Mouse (Mus musculus): ENCODE measurements around the gene Fgf15.

The Fgf15 gene

DNA sequence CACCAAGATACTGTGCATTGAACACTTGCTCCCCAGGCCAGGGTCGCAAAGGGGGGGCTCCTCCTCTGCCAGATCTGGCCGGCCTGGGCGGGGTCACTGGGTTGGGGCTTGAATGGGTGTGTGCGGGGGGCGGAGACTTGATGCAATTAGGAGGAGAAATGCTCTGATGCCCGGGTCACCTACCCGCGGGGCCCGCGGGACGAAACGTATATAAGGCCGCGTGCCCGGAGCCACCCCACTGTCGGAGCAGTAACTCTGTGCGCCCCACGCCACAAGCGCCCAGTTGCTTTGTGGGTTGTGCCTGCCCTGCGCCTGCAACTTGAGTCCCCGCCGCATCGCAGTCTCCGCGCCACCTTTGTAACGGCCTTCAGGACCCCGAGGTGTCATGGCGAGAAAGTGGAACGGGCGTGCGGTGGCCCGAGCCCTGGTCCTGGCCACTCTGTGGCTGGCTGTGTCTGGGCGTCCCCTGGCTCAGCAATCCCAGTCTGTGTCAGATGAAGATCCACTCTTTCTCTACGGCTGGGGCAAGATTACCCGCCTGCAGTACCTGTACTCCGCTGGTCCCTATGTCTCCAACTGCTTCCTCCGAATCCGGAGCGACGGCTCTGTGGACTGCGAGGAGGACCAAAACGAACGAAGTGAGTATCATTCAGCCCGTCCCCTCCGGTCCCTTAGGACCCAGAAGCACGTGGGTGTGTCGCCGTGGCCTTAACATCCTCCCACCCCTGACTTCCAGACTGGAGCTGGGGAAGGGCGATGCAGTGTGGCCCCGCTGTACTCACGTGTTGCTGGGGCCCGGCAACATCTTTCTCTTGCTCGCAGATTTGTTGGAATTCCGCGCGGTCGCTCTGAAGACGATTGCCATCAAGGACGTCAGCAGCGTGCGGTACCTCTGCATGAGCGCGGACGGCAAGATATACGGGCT lies at the start of gene Fgf15:
Gene Fgf15, plus strand, starts transcription at position 238 of the 925 bp plus-strand sequence.
- no peak for DNase-seq (ENCODE audit: low spot score)

DNA sequence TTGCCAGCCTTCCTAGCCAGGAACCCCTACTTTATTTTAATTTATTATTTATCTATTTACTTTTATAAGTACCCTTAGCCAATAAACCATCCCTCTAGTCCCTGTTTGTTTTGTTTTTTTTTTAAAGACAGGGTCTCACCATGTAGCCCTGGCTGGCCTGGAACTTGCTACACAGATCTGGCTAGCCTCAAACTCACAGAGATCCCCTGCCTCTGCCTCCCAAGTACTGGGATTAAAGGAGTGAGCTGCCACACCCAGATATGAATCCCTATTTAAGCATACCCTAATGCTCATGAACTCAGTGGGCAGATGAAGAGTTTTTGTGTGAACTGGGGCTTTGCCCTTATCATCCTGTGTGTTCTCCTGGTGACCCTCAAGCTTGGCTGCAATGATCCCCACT lies 49.3 kb upstream of the Fgf15 start, which contains the start of gene Fgf4:
Gene Fgf4, plus strand, starts transcription at position 301 of the 400 bp plus-strand sequence.
- no peak for DNase-seq (ENCODE audit: low spot score)

DNA sequence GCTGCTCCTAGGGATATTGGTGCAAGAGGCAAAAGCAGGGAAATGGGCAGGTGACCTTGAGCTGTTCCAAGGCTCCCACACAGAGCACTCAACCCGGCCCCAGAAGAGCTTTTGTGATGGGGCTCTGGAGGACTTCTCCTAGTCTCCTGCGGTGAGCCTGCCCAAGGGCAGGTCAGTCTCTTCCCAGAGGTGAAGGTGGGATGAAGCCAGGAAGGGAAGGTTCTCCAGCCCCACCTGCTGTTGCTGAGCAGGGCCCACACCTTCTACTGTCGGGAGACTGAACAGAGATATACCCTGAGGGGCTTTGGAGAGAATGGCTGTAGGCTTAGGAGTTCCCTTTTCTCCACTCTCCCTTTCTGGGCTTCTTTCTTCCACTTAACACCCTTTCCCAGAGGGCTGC lies 45.0 kb upstream of the Fgf15 start:
- no peak for DNase-seq (ENCODE audit: low spot score)

DNA sequence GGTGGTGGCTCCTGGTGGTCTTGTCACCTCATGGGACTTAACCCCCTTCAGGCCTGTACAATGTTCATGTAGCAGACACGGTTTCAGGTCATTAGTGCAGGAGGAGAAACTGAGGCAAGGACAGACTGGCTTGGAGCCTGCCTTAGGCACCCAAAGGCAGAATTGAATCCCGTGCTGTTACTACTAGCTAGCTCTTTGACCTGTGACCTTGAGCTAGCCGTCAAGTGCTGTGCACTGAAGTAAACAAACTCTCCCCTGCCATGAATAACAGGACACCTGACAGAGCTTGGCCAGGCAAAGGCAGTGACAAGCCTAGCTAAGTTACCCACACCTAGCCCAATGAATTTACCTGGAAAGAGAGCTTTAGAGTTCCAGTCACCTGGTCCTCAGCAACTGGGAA lies 41.4 kb upstream of the Fgf15 start:
- no peak for DNase-seq (ENCODE audit: low spot score)

DNA sequence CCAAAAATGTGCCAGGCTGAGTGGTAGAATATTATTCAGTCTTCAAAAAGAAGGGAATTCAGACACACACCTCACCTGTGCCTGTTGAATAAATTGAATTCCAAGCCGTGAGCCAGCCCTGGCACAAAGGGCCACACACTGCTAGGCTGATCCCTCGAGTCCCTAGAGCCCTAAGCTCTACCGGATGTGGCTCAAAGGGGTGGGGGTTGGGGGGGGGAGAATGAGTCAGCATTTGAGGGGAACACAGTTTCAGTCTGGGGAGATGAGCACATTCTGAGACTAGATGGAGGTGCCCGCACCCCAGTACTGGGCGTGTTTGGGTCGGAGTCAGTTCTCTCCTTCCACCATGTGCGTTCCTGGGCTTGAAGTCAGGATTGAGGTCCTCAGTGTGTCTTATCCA lies 39.2 kb upstream of the Fgf15 start:
- no peak for DNase-seq (ENCODE audit: low spot score)

GRCm38 (mm10) chr7:144857826-144858342 lies 38.4 kb upstream of the Fgf15 start:
- DNase-seq (ENCODE audit: low spot score) = no peak

GRCm38 (mm10) chr7:144858702-144859101 lies 37.6 kb upstream of the Fgf15 start:
- no peak for DNase-seq (ENCODE audit: low spot score)

GRCm38 (mm10) chr7:144861056-144861768 lies 35.1 kb upstream of the Fgf15 start:
- DNase-seq (ENCODE audit: low spot score) = no peak

DNA sequence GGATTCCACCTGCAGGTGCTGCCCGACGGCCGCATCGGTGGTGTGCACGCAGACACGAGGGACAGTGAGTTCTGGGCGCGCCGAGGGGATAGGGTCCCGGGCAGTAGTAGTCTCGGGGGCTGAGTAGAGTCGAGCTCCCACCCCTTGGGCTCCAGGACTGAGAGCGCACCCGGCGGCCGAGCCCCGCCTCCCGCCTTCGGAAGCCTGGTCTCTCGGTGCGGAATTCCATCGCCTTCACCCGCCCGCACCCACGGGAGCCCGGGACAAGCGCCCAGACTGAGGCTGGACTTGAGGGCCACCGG lies 34.6 kb upstream of the Fgf15 start:
- DNase-seq (ENCODE audit: low spot score) = no peak

- no peak for DNase-seq (ENCODE audit: low spot score)
Observed at GRCm38 (mm10) chr7:144862126-144862525, 34.2 kb upstream of the Fgf15 start.

DNA sequence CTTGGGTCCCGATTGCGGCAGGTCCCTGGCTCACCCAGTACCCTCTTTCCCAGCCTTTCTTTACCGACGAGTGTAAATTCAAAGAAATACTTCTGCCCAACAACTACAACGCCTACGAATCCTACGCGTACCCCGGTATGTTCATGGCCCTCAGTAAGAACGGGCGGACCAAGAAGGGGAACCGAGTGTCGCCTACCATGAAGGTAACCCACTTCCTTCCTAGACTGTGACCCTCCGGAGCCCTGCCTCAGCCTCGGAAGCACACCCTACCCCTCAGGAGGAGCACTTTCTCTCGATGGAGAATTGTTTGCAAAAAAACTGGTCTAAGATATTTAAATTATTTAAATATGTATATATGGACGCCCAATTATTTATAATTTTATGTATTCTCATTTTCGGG lies 33.6 kb upstream of the Fgf15 start:
- no peak for DNase-seq (ENCODE audit: low spot score)

DNA sequence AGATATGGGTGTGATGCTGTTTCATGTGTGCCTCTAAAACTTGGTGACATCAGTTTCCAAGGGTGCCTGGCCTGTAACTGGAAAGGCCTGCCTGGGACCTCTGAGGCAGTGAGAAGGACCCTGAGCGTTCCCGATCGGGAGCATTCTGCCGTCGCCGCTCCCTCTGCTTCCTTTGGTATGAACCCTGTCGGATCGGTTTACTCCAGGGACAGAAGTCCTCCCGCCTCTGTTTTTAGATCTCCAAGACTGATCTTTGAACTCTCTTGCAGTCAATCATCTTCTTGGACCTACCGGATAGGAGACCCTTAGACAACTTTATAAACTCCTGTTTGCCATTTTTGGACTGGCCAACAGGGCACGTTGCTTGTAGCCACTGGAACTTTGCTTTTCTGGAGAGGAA lies 33.1 kb upstream of the Fgf15 start:
- DNase-seq (ENCODE audit: low spot score) = no peak

DNA sequence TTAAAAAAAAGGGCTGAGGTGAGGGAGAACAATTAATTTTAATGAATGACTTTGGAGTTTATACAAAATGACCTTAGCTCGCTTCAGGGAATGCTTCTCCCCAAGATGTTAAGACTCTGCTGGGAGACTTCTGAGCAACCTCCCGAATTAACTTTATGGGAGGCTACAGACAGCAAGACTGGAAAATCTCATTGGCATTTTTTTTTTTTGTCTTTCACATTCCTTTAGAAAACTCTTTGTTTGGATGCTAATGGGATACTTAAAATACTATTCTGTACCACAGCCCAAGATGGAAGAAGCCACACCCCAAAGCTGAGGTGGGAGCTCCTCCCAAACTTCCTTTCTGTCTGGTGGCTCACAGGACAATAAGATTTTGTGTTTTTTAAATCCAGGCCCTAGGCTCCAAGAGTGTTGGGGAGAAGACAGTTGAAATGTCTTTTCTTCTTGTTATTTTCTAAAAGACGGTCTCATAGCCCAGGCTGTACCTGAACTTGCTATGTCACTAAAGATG lies 32.1 kb upstream of the Fgf15 start:
- DNase-seq (ENCODE audit: low spot score) = no peak

DNA sequence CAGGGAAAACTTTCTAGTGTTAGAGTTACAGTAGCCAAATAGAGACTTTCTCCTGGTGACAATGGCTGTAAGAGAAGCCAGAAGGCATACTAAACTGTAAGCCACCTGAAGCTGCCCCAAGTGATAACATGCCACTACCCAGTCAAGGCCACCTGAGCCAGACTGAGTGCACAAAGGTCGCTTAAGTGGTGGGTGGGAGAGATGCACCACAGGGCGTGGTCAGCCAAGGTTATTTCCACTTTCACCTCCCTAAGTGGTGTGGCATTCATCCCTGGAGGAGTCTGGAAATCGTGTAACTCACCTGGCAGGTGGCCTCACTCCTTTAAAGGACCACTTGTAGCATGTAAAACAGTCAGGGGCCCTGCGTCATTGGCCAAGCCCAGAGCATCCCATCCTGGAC lies 29.2 kb upstream of the Fgf15 start:
- no peak for DNase-seq (ENCODE audit: low spot score)

DNA sequence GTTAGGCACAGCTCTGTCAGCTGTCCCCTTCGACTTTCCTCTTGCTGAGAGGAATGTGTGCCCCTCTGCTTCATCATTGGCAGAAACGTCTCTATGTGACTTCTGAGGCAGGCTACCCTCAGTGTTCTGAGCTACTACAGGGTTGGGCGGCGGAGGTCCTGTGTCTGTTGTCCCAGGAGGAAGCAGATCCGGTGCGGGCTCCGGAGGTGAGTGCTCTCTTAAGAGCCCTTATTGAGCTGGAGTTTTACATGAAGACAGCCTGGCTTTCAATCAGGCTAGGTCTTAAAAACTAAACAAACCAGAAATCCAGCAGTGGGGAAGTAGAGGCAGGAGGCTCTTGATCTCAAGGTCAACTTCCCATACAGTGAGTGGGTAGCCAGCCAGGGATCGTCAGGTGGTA lies 28.7 kb upstream of the Fgf15 start:
- no peak for DNase-seq (ENCODE audit: low spot score)

- DNase-seq (ENCODE audit: low spot score) = no peak
Observed at GRCm38 (mm10) chr7:144872420-144872819, 23.9 kb upstream of the Fgf15 start.

GRCm38 (mm10) chr7:144873160-144873559 lies 23.2 kb upstream of the Fgf15 start:
- no peak for DNase-seq (ENCODE audit: low spot score)

DNA sequence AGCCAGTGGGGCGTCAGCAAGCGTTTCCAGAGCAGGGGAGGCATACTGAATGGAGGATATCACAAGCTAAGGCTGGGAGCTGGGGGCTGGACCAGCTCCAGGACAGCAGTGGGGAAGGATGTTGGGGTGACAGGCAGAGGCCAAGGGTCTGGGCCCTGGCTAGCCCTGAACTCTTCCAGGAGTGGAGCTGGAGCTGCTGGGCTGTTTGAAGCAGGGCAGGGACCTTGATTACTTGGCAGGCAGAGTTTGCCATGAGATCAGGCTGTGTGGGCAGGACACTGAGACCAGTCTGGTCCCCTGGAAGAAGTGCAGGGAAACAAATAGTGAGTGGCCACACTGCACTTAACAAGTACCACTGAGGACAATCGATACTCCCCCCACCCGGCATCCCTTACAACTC lies 22.1 kb upstream of the Fgf15 start:
- no peak for DNase-seq (ENCODE audit: low spot score)

GRCm38 (mm10) chr7:144878401-144878800 lies 17.9 kb upstream of the Fgf15 start:
- no peak for DNase-seq (ENCODE audit: low spot score)

DNA sequence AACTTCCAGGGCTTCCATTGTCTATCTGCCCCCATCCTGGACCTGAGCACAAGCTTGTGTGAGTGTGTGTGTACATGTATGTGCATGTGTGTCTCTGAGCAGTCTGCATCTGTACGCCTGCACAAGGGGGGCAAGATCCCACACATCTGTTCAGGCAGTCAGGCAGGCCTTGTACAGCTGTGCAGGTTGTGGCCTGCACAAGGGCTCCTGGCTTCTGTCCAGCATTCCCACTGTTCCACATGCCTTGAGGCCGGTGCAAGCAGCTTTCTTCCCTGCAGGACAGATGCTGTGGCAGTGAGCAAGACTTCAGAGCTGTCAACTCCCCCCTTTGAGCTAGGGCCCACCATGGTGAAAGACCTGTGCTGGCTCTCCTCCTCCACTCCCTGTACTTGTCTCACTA lies 13.2 kb upstream of the Fgf15 start:
- no peak for DNase-seq (ENCODE audit: low spot score)

GRCm38 (mm10) chr7:144887672-144888071 lies 8.7 kb upstream of the Fgf15 start:
- DNase-seq (ENCODE audit: low spot score) = no peak

DNA sequence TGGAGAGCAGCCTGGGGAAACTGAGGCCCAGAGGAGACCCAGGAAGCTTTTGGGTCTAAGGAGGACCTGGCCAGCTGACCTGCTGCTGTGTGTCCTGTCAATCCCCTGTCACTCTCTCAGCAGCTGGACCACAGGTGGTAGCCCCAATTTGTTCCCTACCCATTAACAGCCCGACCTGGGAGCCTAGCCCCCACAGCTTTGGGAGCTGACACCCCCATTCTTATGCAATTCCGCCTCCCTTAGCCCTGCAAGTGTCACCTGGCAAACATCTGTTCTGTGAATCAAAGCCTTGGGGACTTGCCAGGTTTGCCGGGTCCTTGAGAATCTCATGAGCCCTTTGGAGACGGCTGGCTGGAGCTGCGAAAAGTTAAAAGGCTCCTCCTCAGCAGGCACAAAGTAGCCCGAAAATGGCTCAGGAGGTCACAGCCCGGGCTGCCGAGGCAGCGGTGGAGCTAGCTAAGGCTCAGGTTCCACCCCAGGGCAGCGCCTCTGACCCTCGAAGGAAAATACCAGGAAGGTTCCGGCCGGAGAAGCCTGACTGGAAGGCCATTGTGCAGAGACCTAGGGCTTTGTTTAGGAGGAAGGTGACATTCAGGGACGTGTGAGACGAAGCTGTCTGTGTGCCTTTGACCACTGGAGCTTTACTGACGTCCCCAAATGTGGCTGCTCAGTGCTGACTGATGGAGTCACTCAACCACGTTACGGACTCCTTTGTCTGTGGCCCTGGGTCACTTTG lies 7.6 kb upstream of the Fgf15 start:
- no peak for DNase-seq (ENCODE audit: low spot score)
